Mouse (Mus musculus): ENCODE results near the gene Fxyd7.

Fxyd7 gene

DNA sequence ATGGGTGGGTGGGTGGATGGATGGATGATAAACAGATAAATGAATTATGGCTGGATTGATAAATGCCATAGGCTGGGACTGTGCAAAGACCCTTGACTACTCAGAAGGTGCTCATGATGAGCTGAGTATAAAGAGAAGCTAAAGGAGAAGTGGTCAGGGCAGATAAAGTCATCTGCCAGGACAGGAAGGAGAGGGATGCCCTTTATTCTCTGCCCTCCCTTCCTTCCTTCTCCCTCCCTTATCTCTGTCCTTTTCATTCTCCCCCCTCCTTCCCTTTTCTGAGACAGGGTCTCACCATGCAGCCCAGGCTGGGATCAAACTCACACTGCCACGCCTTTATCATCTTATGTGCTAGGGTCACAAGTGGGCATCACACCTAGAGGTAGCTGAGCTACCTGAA lies 43.5 kb downstream of the Fxyd7 start:
- DNase-seq (ENCODE audit: low spot score), result no peak

- DNase-seq (ENCODE audit: low spot score), result no peak
Observed at GRCm38 (mm10) chr7:31002650-31003049, 48.6 kb downstream of the Fxyd7 start.

DNA sequence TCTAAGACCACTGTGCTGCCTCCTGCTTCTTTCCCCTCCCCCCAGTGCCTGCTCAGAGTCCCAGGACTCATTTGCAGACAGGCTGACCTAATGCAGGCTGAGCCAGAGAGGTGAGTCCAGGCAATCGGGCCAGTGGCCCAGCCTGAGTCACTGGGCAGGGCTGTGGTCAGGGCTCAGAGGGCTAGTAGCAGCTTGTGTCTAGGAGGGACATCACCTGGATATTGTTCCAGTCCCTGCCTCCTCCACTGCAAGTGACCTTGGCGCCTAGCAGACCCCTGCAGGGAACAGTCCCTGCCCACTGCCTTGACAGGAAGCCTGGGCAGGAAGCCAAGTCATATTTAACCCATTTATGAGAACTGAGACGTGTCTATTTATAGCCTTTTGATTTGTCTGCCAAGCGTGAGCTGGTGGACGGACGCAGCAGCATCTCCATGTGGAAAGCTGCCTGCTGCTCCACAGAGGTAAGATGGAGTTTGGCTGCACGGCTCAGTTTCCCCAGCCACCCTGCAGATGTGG lies 50.7 kb downstream of the Fxyd7 start:
- peak; percentile 39 for DNase-seq (ENCODE audit: low spot score)

DNA sequence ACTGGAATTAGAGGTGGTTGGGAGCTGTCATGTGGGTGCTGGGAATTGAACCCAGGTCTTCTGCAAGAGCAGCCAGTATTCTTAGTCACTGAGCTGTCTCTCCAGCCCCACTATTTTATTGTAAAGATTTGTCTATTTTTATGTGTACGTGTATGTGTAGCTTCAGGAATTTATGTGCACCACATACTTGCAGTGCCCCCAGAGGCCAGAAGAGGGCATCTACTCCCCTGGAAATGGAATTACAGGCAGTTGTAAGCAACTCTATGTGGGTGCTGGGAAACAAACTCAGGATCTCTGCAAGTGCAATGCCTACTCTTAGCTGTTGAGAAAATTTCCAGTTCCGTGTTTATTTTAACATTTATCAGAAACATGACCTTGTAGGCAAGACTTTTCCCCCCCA lies 54.8 kb downstream of the Fxyd7 start:
- no peak for DNase-seq (ENCODE audit: low spot score)

- no peak for DNase-seq (ENCODE audit: low spot score)
Observed at GRCm38 (mm10) chr7:30993986-30994385, 57.3 kb downstream of the Fxyd7 start.
